Mouse (Mus musculus): ENCODE measurements around the gene Ncoa3.

The Ncoa3 gene

GRCm38 (mm10) chr2:166090131-166090581 lies 97.7 kb downstream of the Ncoa3 start:
- in situ Hi-C loops (cut with MboI, MseI), result no loop called here

GRCm38 (mm10) chr2:166091599-166091998 lies 99.2 kb downstream of the Ncoa3 start:
- in situ Hi-C loops (cut with MboI, MseI), result no loop called here

- in situ Hi-C loops (cut with MboI, MseI), result no loop called here
Measured at GRCm38 (mm10) chr2:166092412-166092811, 100.0 kb downstream of the Ncoa3 start.

- in situ Hi-C loops (cut with MboI, MseI), result no loop called here
Measured at GRCm38 (mm10) chr2:166096300-166096699, 103.9 kb downstream of the Ncoa3 start.

GRCm38 (mm10) chr2:166096834-166097233 lies 104.4 kb downstream of the Ncoa3 start:
- in situ Hi-C loops (cut with MboI, MseI), result no loop called here

- in situ Hi-C loops (cut with MboI, MseI), result no loop called here
Measured at GRCm38 (mm10) chr2:166097443-166098291, 105.2 kb downstream of the Ncoa3 start.

- in situ Hi-C loops (cut with MboI, MseI), result no loop called here
Measured at GRCm38 (mm10) chr2:166098292-166098933, 106.0 kb downstream of the Ncoa3 start.

GRCm38 (mm10) chr2:166100309-166101262 lies 108.2 kb downstream of the Ncoa3 start:
- in situ Hi-C loops (cut with MboI, MseI), result no loop called here

GRCm38 (mm10) chr2:166102893-166103292 lies 110.5 kb downstream of the Ncoa3 start:
- in situ Hi-C loops (cut with MboI, MseI), result no loop called here

GRCm38 (mm10) chr2:166105911-166106310 lies 113.5 kb downstream of the Ncoa3 start:
- in situ Hi-C loops (cut with MboI, MseI), result no loop called here

- in situ Hi-C loops (cut with MboI, MseI), result no loop called here
Measured at GRCm38 (mm10) chr2:166106631-166107030, 114.2 kb downstream of the Ncoa3 start.

- in situ Hi-C loops (cut with MboI, MseI), result no loop called here
Measured at GRCm38 (mm10) chr2:166107911-166108310, 115.5 kb downstream of the Ncoa3 start.

GRCm38 (mm10) chr2:166108326-166108725 lies 115.9 kb downstream of the Ncoa3 start:
- in situ Hi-C loops (cut with MboI, MseI), result no loop called here

- in situ Hi-C loops (cut with MboI, MseI), result loop anchor here in 1 of 2 experiments (10.0 kb wide), 1 partner anchor 1734 kb away; no protein-coding TSS in a partner anchor
Measured at GRCm38 (mm10) chr2:166110764-166111163, 118.3 kb downstream of the Ncoa3 start.

GRCm38 (mm10) chr2:166111238-166111637 lies 118.8 kb downstream of the Ncoa3 start:
- in situ Hi-C loops (cut with MboI, MseI), result loop anchor here in 1 of 2 experiments (10.0 kb wide), 1 partner anchor 1734 kb away; no protein-coding TSS in a partner anchor

GRCm38 (mm10) chr2:166111831-166112250 lies 119.4 kb downstream of the Ncoa3 start:
- in situ Hi-C loops (cut with MboI, MseI), result loop anchor here in 1 of 2 experiments (10.0 kb wide), 1 partner anchor 1733 kb away; no protein-coding TSS in a partner anchor

GRCm38 (mm10) chr2:166112986-166113385 lies 120.5 kb downstream of the Ncoa3 start:
- in situ Hi-C loops (cut with MboI, MseI), result loop anchor here in 1 of 2 experiments (10.0 kb wide), 1 partner anchor 1732 kb away; no protein-coding TSS in a partner anchor

GRCm38 (mm10) chr2:166115571-166116277 lies 123.3 kb downstream of the Ncoa3 start:
- in situ Hi-C loops (cut with MboI, MseI), result loop anchor here in 1 of 2 experiments (10.0 kb wide), 1 partner anchor 1729 kb away; no protein-coding TSS in a partner anchor

- in situ Hi-C loops (cut with MboI, MseI), result loop anchor here in 1 of 2 experiments (10.0 kb wide), 1 partner anchor 1729 kb away; no protein-coding TSS in a partner anchor
Measured at GRCm38 (mm10) chr2:166116278-166116608, 123.8 kb downstream of the Ncoa3 start.

- in situ Hi-C loops (cut with MboI, MseI), result loop anchor here in 1 of 2 experiments (10.0 kb wide), 1 partner anchor 1728 kb away; no protein-coding TSS in a partner anchor
Measured at GRCm38 (mm10) chr2:166116704-166117103, 124.3 kb downstream of the Ncoa3 start.

Data from T-helper 17 cell (primary cell).